ENCODE assay signal across 19 mouse cellular contexts in the genomic region with DNA sequence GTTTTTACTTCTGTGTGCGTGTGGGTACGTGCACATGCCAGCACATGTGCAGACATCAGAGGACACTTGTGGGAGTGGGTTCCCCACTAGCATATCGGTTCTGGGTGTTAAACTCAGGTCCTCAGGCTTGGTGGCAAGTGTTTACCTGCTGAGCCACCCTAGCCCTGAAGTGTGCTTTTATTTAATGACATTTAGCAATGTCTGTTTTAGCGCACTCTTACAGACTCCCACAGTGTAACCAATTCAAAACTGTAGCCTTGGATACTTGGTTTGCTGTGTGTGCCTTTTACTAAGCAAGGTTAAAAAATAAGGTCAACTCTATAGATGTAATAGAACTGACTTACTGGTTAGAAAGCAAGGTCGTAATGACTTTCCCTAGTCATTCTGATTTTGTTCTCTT. TPM values are rescaled to one million over a fixed set of nuclear protein-coding genes. Genes with fewer than 3 reads are reported as not detected.
DNase-seq lines count a peak whose midpoint lies in the region; ATAC-seq and TF ChIP-seq lines count a peak whose summit lies in the region.
"Had no signal": no experiment of that assay in that cellular context is flagged by ENCODE, and none has a peak within 500 bp of the region (broad histone marks: within the 10 kb centered on the region; RNA-seq: fewer than 3 reads in every experiment).

No protein-coding gene starts in this region.

- no peak for TF ChIP-seq POLR2A in cerebellum, adult 2 months (IDR thresholded peaks at IDR 0.05; ENCODE audit: borderline replicate concordance, insufficient read depth, low read length)
- no peak for TF ChIP-seq POLR2A in kidney, adult 2 months (IDR thresholded peaks at IDR 0.05; ENCODE audit: low read depth, low read length)

- H3K27ac ChIP-seq in cerebellum, adult 2 months (ENCODE audit: insufficient read depth, low read length) = no peak overlapping the region
- H3K27ac ChIP-seq in kidney, adult 2 months (ENCODE audit: insufficient read depth, low read depth, low read length) = peak overlapping the region; percentile 49; the same call in 1 of the 2 replicates
- H3K27ac ChIP-seq in lung, postnatal 0 days (ENCODE audit: low read length) = 0 out of 2 replicates have a peak overlapping the region, but pooled peaks have one; percentile 16
- no peak overlapping the region for H3K27ac ChIP-seq in midbrain, postnatal 0 days (ENCODE audit: low read depth, low read length)
- H3K27ac ChIP-seq: limb, embryonic 15.5 days; midbrain, embryonic 12.5 days had no signal

- 72% methylated on average over 5 of the region's 5 CpGs for WGBS in cerebellum, adult 2 months
- WGBS in kidney, adult 2 months = 82% methylated on average over 5 of the region's 5 CpGs
- 70% methylated on average over 5 of the region's 5 CpGs for WGBS in lung, postnatal 0 days
- 91% methylated on average over 5 of the region's 5 CpGs for WGBS in midbrain, postnatal 0 days

- TF ChIP-seq EP300 in lung, postnatal 0 days (IDR thresholded peaks at IDR 0.05) = no peak

- H3K4me2 ChIP-seq in lung, postnatal 0 days (replicated peaks; ENCODE audit: low read depth, low read length) = peak overlapping the region; percentile 74
- peak overlapping the region; percentile 84 for H3K4me2 ChIP-seq in midbrain, postnatal 0 days (ENCODE audit: low read depth, low read length, poor library complexity, severe bottlenecking)
- H3K4me2 ChIP-seq: limb, embryonic 15.5 days had no signal

- intact Hi-C loops in left cerebral cortex, postnatal 14 days (cut with DNase I) = no loop called here

- H3K4me3 ChIP-seq in cerebellum, adult 2 months (replicated peaks; ENCODE audit: insufficient read depth, low read depth, low read length) = peak overlapping the region; percentile 18
- no peak overlapping the region for H3K4me3 ChIP-seq in kidney, adult 2 months (ENCODE audit: insufficient read depth, low read depth, low read length)
- H3K4me3 ChIP-seq in lung, postnatal 0 days (ENCODE audit: low read depth, low read length) = peak overlapping the region; percentile 94; the same call in 1 of the 2 replicates
- no peak overlapping the region for H3K4me3 ChIP-seq in midbrain, postnatal 0 days (ENCODE audit: low read depth, low read length)
- H3K4me3 ChIP-seq: limb, embryonic 15.5 days; midbrain, embryonic 12.5 days had no signal

- no peaks in the 10 kb centered on the region for H3K27me3 ChIP-seq in cerebellum, adult 2 months (ENCODE audit: control insufficient read depth, insufficient read depth, low read length)
- H3K27me3 ChIP-seq in kidney, adult 2 months (replicated peaks; ENCODE audit: control insufficient read depth, insufficient read depth, low read length) = no peaks in the 10 kb centered on the region
- no peaks in the 10 kb centered on the region for H3K27me3 ChIP-seq in lung, postnatal 0 days (replicated peaks; ENCODE audit: insufficient read depth, low read length)
- no peaks in the 10 kb centered on the region for H3K27me3 ChIP-seq in midbrain, postnatal 0 days (ENCODE audit: insufficient read depth, low read length)
- H3K27me3 ChIP-seq: limb, embryonic 15.5 days had no signal

- no peaks in the 10 kb centered on the region; the same call in 1 of the 2 replicates for H3K36me3 ChIP-seq in kidney, adult 2 months (ENCODE audit: control insufficient read depth, insufficient read depth, low read length)
- no peaks in the 10 kb centered on the region for H3K36me3 ChIP-seq in lung, postnatal 0 days (ENCODE audit: insufficient read depth, low read length)
- H3K36me3 ChIP-seq in midbrain, postnatal 0 days (ENCODE audit: insufficient read depth, low read length) = no peaks in the 10 kb centered on the region; the same call in 1 of the 2 replicates

- H3K9ac ChIP-seq in lung, postnatal 0 days (replicated peaks; ENCODE audit: low read depth) = peak overlapping the region; percentile 93; the same call in 1 of the 2 replicates
- no peak overlapping the region for H3K9ac ChIP-seq in midbrain, postnatal 0 days (replicated peaks; ENCODE audit: low read length, poor library complexity, severe bottlenecking)
- H3K9ac ChIP-seq: limb, embryonic 15.5 days; midbrain, embryonic 12.5 days had no signal

- DNase-seq in cerebellum, adult 2 months = no peak
- DNase-seq in cerebellum, adult 11-12 months = no peak
- no peak for DNase-seq in kidney, adult 2 months
- no peak for DNase-seq in kidney, postnatal 10 days
- peak; percentile 52 for DNase-seq in lung, postnatal 0 days (ENCODE audit: low spot score)
- no peak for DNase-seq in lung, adult 18-20 months
- no peak for DNase-seq in midbrain, postnatal 0 days (ENCODE audit: low spot score)
- no peak for DNase-seq in left cerebral cortex, postnatal 14 days (ENCODE audit: low spot score in 2 of 2)
- DNase-seq: cerebellum, adult 18-20 months; heart, adult 11 months; right cerebral cortex, adult 18-20 months; thymus, postnatal 4 days had no signal

- no peak for TF ChIP-seq CTCF in cerebellum, adult 2 months (IDR thresholded peaks at IDR 0.05; ENCODE audit: borderline replicate concordance, insufficient read depth, low read depth, low read length)
- TF ChIP-seq CTCF in kidney, adult 2 months (conservative IDR thresholded peaks at IDR 0.05; ENCODE audit: insufficient read depth, insufficient read length, low read depth, low read length) = no peak
- no peak for TF ChIP-seq CTCF in lung, postnatal 0 days (IDR thresholded peaks at IDR 0.05)
- TF ChIP-seq CTCF in midbrain, postnatal 0 days (IDR thresholded peaks at IDR 0.05) = no peak

- H3K4me1 ChIP-seq in cerebellum, adult 2 months (ENCODE audit: control insufficient read depth, insufficient read depth, low read length) = peaks cover 30% of the 10 kb centered on the region
- peaks cover 42% of the 10 kb centered on the region for H3K4me1 ChIP-seq in kidney, adult 2 months (ENCODE audit: control insufficient read depth, insufficient read depth, low read length)
- H3K4me1 ChIP-seq in lung, postnatal 0 days (ENCODE audit: insufficient read depth, low read depth, low read length) = peaks cover 32% of the 10 kb centered on the region
- peaks cover 13% of the 10 kb centered on the region; the same call in 1 of the 2 replicates for H3K4me1 ChIP-seq in midbrain, postnatal 0 days (ENCODE audit: insufficient read depth, low read length)

- H3K9me3 ChIP-seq in lung, postnatal 0 days (ENCODE audit: low read length) = no peaks in the 10 kb centered on the region
- no peaks in the 10 kb centered on the region for H3K9me3 ChIP-seq in midbrain, postnatal 0 days (ENCODE audit: low read length)
- H3K9me3 ChIP-seq: limb, embryonic 15.5 days; midbrain, embryonic 12.5 days had no signal

- ATAC-seq in lung, postnatal 0 days = no peak
- ATAC-seq in midbrain, postnatal 0 days (ENCODE audit: low FRiP score) = no peak

RNA-seq across cellular contexts. Expression of gene Gna13, which starts 3.2 kb away (rescaled TPM):
- polyA plus RNA-seq in cerebellum, adult 2 months (2012; rRNA removed) = 35.6 and 37.5 TPM in 2 replicates
- polyA plus RNA-seq in kidney, adult 2 months (2012; rRNA removed) = 26.6 and 27.8 TPM in 2 replicates
- polyA plus RNA-seq in lung, postnatal 0 days (2015; fragmentation: Nextera tagmentation; extraction: Ambion mirVana) = 57.7 and 69.7 TPM in 2 replicates
- total RNA-seq in midbrain, postnatal 0 days (2014; rRNA removed) = 50.3 and 61.0 TPM in 2 replicates
- 31.1 and 35.3 TPM in 2 replicates for polyA plus RNA-seq in midbrain, postnatal 0 days (2015; fragmentation: Nextera tagmentation; extraction: Ambion mirVana)
- total RNA-seq in left cerebral cortex, postnatal 14 days (2021) = 10 to 100 TPM; 41.8 to 45.6 TPM

RNA-seq across cellular contexts. Expression of gene 9930022D16Rik, which starts 47.9 kb away (rescaled TPM):
- not detected in 2 replicates for polyA plus RNA-seq in cerebellum, adult 2 months (2012; rRNA removed)
- polyA plus RNA-seq in kidney, adult 2 months (2012; rRNA removed) = not detected in 2 replicates
- polyA plus RNA-seq in lung, postnatal 0 days (2015; fragmentation: Nextera tagmentation; extraction: Ambion mirVana) = 0.07 TPM in 1 of 2 replicates, not detected in the other
- not detected in 2 replicates for total RNA-seq in midbrain, postnatal 0 days (2014; rRNA removed)
- not detected in 2 replicates for polyA plus RNA-seq in midbrain, postnatal 0 days (2015; fragmentation: Nextera tagmentation; extraction: Ambion mirVana)
- not detected for total RNA-seq in left cerebral cortex, postnatal 14 days (2021)
- total RNA-seq: left cerebral cortex, adult 18-20 months had no signal
- polyA plus RNA-seq: heart, postnatal 0 days; intestine, embryonic 14.5 days; large intestine, adult 2 months; limb, embryonic 15.5 days; midbrain, embryonic 12.5 days; spleen, adult 2 months had no signal

RNA-seq across cellular contexts. Expression of gene Amz2, which starts 59.9 kb away (rescaled TPM):
- 63.8 and 64.1 TPM in 2 replicates for polyA plus RNA-seq in cerebellum, adult 2 months (2012; rRNA removed)
- 42.5 and 47.2 TPM in 2 replicates for polyA plus RNA-seq in kidney, adult 2 months (2012; rRNA removed)
- polyA plus RNA-seq in lung, postnatal 0 days (2015; fragmentation: Nextera tagmentation; extraction: Ambion mirVana) = 23.6 and 28.8 TPM in 2 replicates
- 156 and 182 TPM in 2 replicates for total RNA-seq in midbrain, postnatal 0 days (2014; rRNA removed)
- polyA plus RNA-seq in midbrain, postnatal 0 days (2015; fragmentation: Nextera tagmentation; extraction: Ambion mirVana) = 39.6 and 40.1 TPM in 2 replicates
- 10 to 100 TPM; 61.9 to 62.2 TPM for total RNA-seq in left cerebral cortex, postnatal 14 days (2021)

Comparison
In these comparisons a context has a peak if more than half of its experiments do, and no peak if none do; other contexts are left out.
1. H3K27ac ChIP-seq: peak in kidney, adult 2 months (single experiment) and lung, postnatal 0 days (single experiment); none in cerebellum, adult 2 months (single experiment) and midbrain, postnatal 0 days (single experiment).
2. H3K4me3 ChIP-seq: peak in cerebellum, adult 2 months (single experiment) and lung, postnatal 0 days (single experiment); none in kidney, adult 2 months (single experiment) and midbrain, postnatal 0 days (single experiment).